In the genomic region with DNA sequence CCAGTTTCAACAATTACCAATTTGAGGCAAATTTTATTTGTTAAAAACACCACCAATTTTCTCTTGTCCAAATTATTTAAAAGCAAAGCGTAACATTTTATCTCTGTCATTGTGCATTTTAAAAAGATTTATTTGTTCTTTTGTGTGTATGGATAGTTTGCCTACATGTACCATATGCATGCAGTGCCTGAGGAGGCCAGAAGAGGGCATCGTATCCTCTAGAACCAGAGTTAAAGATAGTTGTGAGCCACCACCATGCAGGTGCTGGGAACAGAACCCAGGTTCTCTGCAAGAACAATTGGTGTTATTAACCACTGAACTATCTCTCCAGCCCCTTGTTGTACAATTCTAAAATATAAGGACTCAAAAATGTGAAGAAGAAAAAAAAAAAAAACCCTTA, we compare ENCODE assay signal across 13 mouse cellular contexts. TPM values are rescaled to one million over a fixed set of nuclear protein-coding genes. Genes with fewer than 3 reads are reported as not detected.
DNase-seq lines count a peak whose midpoint lies in the region; ATAC-seq and TF ChIP-seq lines count a peak whose summit lies in the region.
"Had no signal": no experiment of that assay in that cellular context is flagged by ENCODE, and none has a peak within 500 bp of the region (broad histone marks: within the 10 kb centered on the region; RNA-seq: fewer than 3 reads in every experiment).

No protein-coding gene starts in this region.

- no peak overlapping the region for H3K4me2 ChIP-seq in kidney, postnatal 0 days (ENCODE audit: low read length)
- H3K4me2 ChIP-seq in kidney, embryonic 15.5 days: no peak overlapping the region
- H3K4me2 ChIP-seq: midbrain, embryonic 11.5 days; neural tube, embryonic 13.5 days had no signal

- DNase-seq in kidney, postnatal 0 days (ENCODE audit: low spot score): no peak
- peak; percentile 14 for DNase-seq in thymus, postnatal 14 days
- DNase-seq in thymus, postnatal 10 days (ENCODE audit: low spot score in 2 of 2): no peak
- peak; percentile 16 for DNase-seq in c-Kit-negative CD71-positive TER-119-positive erythroid progenitor cells, embryonic 14.5 days (ENCODE audit: low read depth, low spot score)
- no peak for DNase-seq in embryonic facial prominence, embryonic 10.5 days (ENCODE audit: low spot score)
- DNase-seq in gastrocnemius, postnatal 36 days: no peak
- DNase-seq: adrenal gland, postnatal 10 days; heart, adult 18-20 months; heart, postnatal 4 days had no signal

- 83% methylated on average over 2 of the region's 2 CpGs for WGBS in kidney, postnatal 0 days
- 78% methylated on average over 2 of the region's 2 CpGs for WGBS in kidney, embryonic 15.5 days
- 80% methylated on average over 2 of the region's 2 CpGs for WGBS in embryonic facial prominence, embryonic 10.5 days

- no peaks in the 10 kb centered on the region for H3K27me3 ChIP-seq in kidney, postnatal 0 days (ENCODE audit: insufficient read depth, low read length)
- H3K27me3 ChIP-seq in kidney, embryonic 15.5 days: no peaks in the 10 kb centered on the region
- H3K27me3 ChIP-seq in embryonic facial prominence, embryonic 10.5 days (replicated peaks; ENCODE audit: low read depth, poor library complexity, severe bottlenecking): no peaks in the 10 kb centered on the region
- H3K27me3 ChIP-seq: neural tube, embryonic 13.5 days had no signal

- intact Hi-C loops in gastrocnemius, postnatal 36 days (cut with DNase I): no loop called here

- H3K27ac ChIP-seq in kidney, postnatal 0 days: no peak overlapping the region
- H3K27ac ChIP-seq in kidney, embryonic 15.5 days: no peak overlapping the region
- no peak overlapping the region for H3K27ac ChIP-seq in embryonic facial prominence, embryonic 10.5 days (replicated peaks)
- H3K27ac ChIP-seq: neural tube, embryonic 13.5 days had no signal

- no peaks in the 10 kb centered on the region for H3K9me3 ChIP-seq in kidney, postnatal 0 days (replicated peaks; ENCODE audit: low read length)
- H3K9me3 ChIP-seq in kidney, embryonic 15.5 days (replicated peaks): no peaks in the 10 kb centered on the region
- H3K9me3 ChIP-seq in embryonic facial prominence, embryonic 10.5 days: no peaks in the 10 kb centered on the region
- H3K9me3 ChIP-seq: neural tube, embryonic 13.5 days had no signal

- H3K36me3 ChIP-seq in kidney, postnatal 0 days (ENCODE audit: insufficient read depth, low read length): peaks cover 3% of the 10 kb centered on the region; the same call in 1 of the 2 replicates
- peaks cover 11% of the 10 kb centered on the region for H3K36me3 ChIP-seq in kidney, embryonic 15.5 days
- peaks cover under 1% of the 10 kb centered on the region for H3K36me3 ChIP-seq in embryonic facial prominence, embryonic 10.5 days (replicated peaks)

- no peak overlapping the region for H3K4me3 ChIP-seq in kidney, postnatal 0 days (replicated peaks; ENCODE audit: low read depth, low read length)
- no peak overlapping the region for H3K4me3 ChIP-seq in kidney, embryonic 15.5 days (replicated peaks)
- no peak overlapping the region for H3K4me3 ChIP-seq in embryonic facial prominence, embryonic 10.5 days
- H3K4me3 ChIP-seq: neural tube, embryonic 13.5 days had no signal

- H3K4me1 ChIP-seq in kidney, postnatal 0 days (replicated peaks; ENCODE audit: insufficient read depth, low read length): no peaks in the 10 kb centered on the region
- no peaks in the 10 kb centered on the region for H3K4me1 ChIP-seq in kidney, embryonic 15.5 days
- H3K4me1 ChIP-seq in embryonic facial prominence, embryonic 10.5 days: no peaks in the 10 kb centered on the region
- H3K4me1 ChIP-seq: neural tube, embryonic 13.5 days had no signal

- peak; percentile 31; the same call in 1 of the 2 replicates for TF ChIP-seq CTCF in kidney, postnatal 0 days (IDR thresholded peaks at IDR 0.05; ENCODE audit: low read depth)

- H3K9ac ChIP-seq in kidney, postnatal 0 days (ENCODE audit: low read depth, low read length): no peak overlapping the region
- H3K9ac ChIP-seq in kidney, embryonic 15.5 days: no peak overlapping the region
- H3K9ac ChIP-seq: neural tube, embryonic 13.5 days had no signal

- no peak for ATAC-seq in kidney, postnatal 0 days (replicated peaks; ENCODE audit: low FRiP score, low read depth)
- no peak for ATAC-seq in kidney, embryonic 15.5 days (replicated peaks; ENCODE audit: low FRiP score)
- ATAC-seq: forebrain, embryonic 16.5 days had no signal

RNA-seq across cellular contexts. Expression of a gene that starts 18.2 kb away (rescaled TPM):
- 6.9 and 7.1 TPM in 2 replicates for polyA plus RNA-seq in kidney, postnatal 0 days (2015; fragmentation: Nextera tagmentation; extraction: Ambion mirVana)
- 7.9 and 8.9 TPM in 2 replicates for polyA plus RNA-seq in kidney, embryonic 15.5 days (2015; fragmentation: Nextera tagmentation; extraction: Ambion mirVana)
- 6.4 and 7.1 TPM in 2 replicates for polyA plus RNA-seq in embryonic facial prominence, embryonic 10.5 days (2016; fragmentation: Nextera tagmentation; extraction: Ambion mirVana)
- total RNA-seq in gastrocnemius, postnatal 36 days (2021): 10 to 100 TPM; 11.8 to 12.1 TPM

RNA-seq across cellular contexts. Expression of a gene that starts 18.2 kb away (rescaled TPM):
- polyA plus RNA-seq in kidney, postnatal 0 days (2015; fragmentation: Nextera tagmentation; extraction: Ambion mirVana): 7.2 and 7.3 TPM in 2 replicates
- 5.2 and 6.4 TPM in 2 replicates for polyA plus RNA-seq in kidney, embryonic 15.5 days (2015; fragmentation: Nextera tagmentation; extraction: Ambion mirVana)
- 3.9 and 4.5 TPM in 2 replicates for polyA plus RNA-seq in embryonic facial prominence, embryonic 10.5 days (2016; fragmentation: Nextera tagmentation; extraction: Ambion mirVana)
- total RNA-seq in gastrocnemius, postnatal 36 days (2021): 10 to 100 TPM; 15.4 to 16.1 TPM

Comparison
In these comparisons a context has a peak if more than half of its experiments do, and no peak if none do; other contexts are left out.
1. DNase-seq: peak in thymus, postnatal 14 days (single experiment) and c-Kit-negative CD71-positive TER-119-positive erythroid progenitor cells, embryonic 14.5 days (single experiment); none in kidney, postnatal 0 days (single experiment), thymus, postnatal 10 days (0 of 2), embryonic facial prominence, embryonic 10.5 days (single experiment) and gastrocnemius, postnatal 36 days (0 of 2).